8 mouse cellular contexts compared by ENCODE assay signal in genomic region chr13:21917992-21918391, GRCm38 (mm10). TPM values are rescaled to one million over a fixed set of nuclear protein-coding genes. Genes with fewer than 3 reads are reported as not detected.
DNase-seq lines count a peak whose midpoint lies in the region; ATAC-seq and TF ChIP-seq lines count a peak whose summit lies in the region.

No protein-coding gene starts in this region.

- H3K4me3 ChIP-seq in kidney, adult 2 months (ENCODE audit: insufficient read depth, low read depth, low read length): no peak overlapping the region
- peak overlapping the region; percentile 39 for H3K4me3 ChIP-seq in hindbrain, embryonic 12.5 days
- peak overlapping the region; percentile 35 for H3K4me3 ChIP-seq in midbrain, embryonic 11.5 days (ENCODE audit: low read depth, low read length)

- H3K27ac ChIP-seq in kidney, adult 2 months (ENCODE audit: insufficient read depth, low read depth, low read length): no peak overlapping the region
- H3K27ac ChIP-seq in hindbrain, embryonic 12.5 days: no peak overlapping the region
- H3K27ac ChIP-seq in midbrain, embryonic 11.5 days (ENCODE audit: low read depth, low read length): no peak overlapping the region

- ATAC-seq in hindbrain, embryonic 12.5 days (ENCODE audit: low FRiP score): no peak
- ATAC-seq in midbrain, embryonic 11.5 days (ENCODE audit: low FRiP score): no peak

- DNase-seq in kidney, adult 2 months: peak; percentile 2
- no peak for DNase-seq in kidney, adult 8-10 months
- peak; percentile 19 for DNase-seq in R1 (ENCODE audit: low read depth, low spot score)
- DNase-seq in midbrain, embryonic 11.5 days (ENCODE audit: low spot score, missing footprints): peak; percentile 94
- no peak for DNase-seq in ovary, postnatal 36 days (ENCODE audit: low spot score)
- no peak for DNase-seq in gastrocnemius, postnatal 14 days
- no peak for DNase-seq in ovary, adult 18-20 months (ENCODE audit: low spot score)

- no peaks in the 10 kb centered on the region for H3K4me1 ChIP-seq in kidney, adult 2 months (ENCODE audit: control insufficient read depth, insufficient read depth, low read length)
- peaks cover 14% of the 10 kb centered on the region for H3K4me1 ChIP-seq in hindbrain, embryonic 12.5 days
- H3K4me1 ChIP-seq in midbrain, embryonic 11.5 days (ENCODE audit: control insufficient read depth, insufficient read depth, low read length): peaks cover 2% of the 10 kb centered on the region; the same call in 1 of the 2 replicates

- peaks cover 4% of the 10 kb centered on the region for H3K27me3 ChIP-seq in kidney, adult 2 months (replicated peaks; ENCODE audit: control insufficient read depth, insufficient read depth, low read length)
- H3K27me3 ChIP-seq in hindbrain, embryonic 12.5 days: peaks cover 53% of the 10 kb centered on the region
- H3K27me3 ChIP-seq in midbrain, embryonic 11.5 days (ENCODE audit: control insufficient read depth, insufficient read depth, low read length): peaks cover 9% of the 10 kb centered on the region; the same call in 1 of the 2 replicates

- WGBS in kidney, adult 2 months: 11% methylated on average over 16 of the region's 16 CpGs
- under 1% methylated on average over 16 of the region's 16 CpGs for WGBS in hindbrain, embryonic 12.5 days
- WGBS in midbrain, embryonic 11.5 days: under 1% methylated on average over 16 of the region's 16 CpGs

- H3K4me2 ChIP-seq in hindbrain, embryonic 12.5 days (replicated peaks): peak overlapping the region; percentile 56
- peak overlapping the region; percentile 58 for H3K4me2 ChIP-seq in midbrain, embryonic 11.5 days

- TF ChIP-seq POLR2A in kidney, adult 2 months (IDR thresholded peaks at IDR 0.05; ENCODE audit: low read depth, low read length): no peak

- no peaks in the 10 kb centered on the region for H3K36me3 ChIP-seq in kidney, adult 2 months (ENCODE audit: control insufficient read depth, insufficient read depth, low read length)
- no peaks in the 10 kb centered on the region for H3K36me3 ChIP-seq in hindbrain, embryonic 12.5 days
- H3K36me3 ChIP-seq in midbrain, embryonic 11.5 days (ENCODE audit: control insufficient read depth, insufficient read depth, low read length): no peaks in the 10 kb centered on the region

- H3K9me3 ChIP-seq in hindbrain, embryonic 12.5 days (replicated peaks): no peaks in the 10 kb centered on the region
- H3K9me3 ChIP-seq in midbrain, embryonic 11.5 days (ENCODE audit: control insufficient read depth, low read length): no peaks in the 10 kb centered on the region

- no peak for TF ChIP-seq CTCF in kidney, adult 2 months (conservative IDR thresholded peaks at IDR 0.05; ENCODE audit: insufficient read depth, insufficient read length, low read depth, low read length)

- intact Hi-C loops in gastrocnemius, postnatal 14 days (cut with DNase I; ENCODE audit: low total_unique reads): no loop called here

- H3K9ac ChIP-seq in hindbrain, embryonic 12.5 days: no peak overlapping the region
- peak overlapping the region; percentile 36; the same call in 1 of the 2 replicates for H3K9ac ChIP-seq in midbrain, embryonic 11.5 days (ENCODE audit: low read length)

RNA-seq across cellular contexts. Expression of gene Zfp184, which starts 26.9 kb away (rescaled TPM):
- polyA plus RNA-seq in kidney, adult 2 months (2012; rRNA removed): 0.39 and 0.44 TPM in 2 replicates
- polyA plus RNA-seq in hindbrain, embryonic 12.5 days (2016; fragmentation: Nextera tagmentation; extraction: Ambion mirVana): 19.1 and 20.5 TPM in 2 replicates
- 26.7 and 27.9 TPM in 2 replicates for polyA plus RNA-seq in midbrain, embryonic 11.5 days (2014; fragmentation: Nextera tagmentation; extraction: Ambion mirVana)
- under 1 TPM; 0.33 to 0.38 TPM for total RNA-seq in gastrocnemius, postnatal 14 days (2021)

Comparison
In these comparisons a context has a peak if more than half of its experiments do, and no peak if none do; other contexts are left out.
1. DNase-seq: peak in kidney, adult 2 months (single experiment), R1 (single experiment) and midbrain, embryonic 11.5 days (single experiment); none in kidney, adult 8-10 months (0 of 2), ovary, postnatal 36 days (single experiment), gastrocnemius, postnatal 14 days (single experiment) and ovary, adult 18-20 months (single experiment).
2. RNA of gene Zfp184, which starts 26.9 kb away (polyA plus RNA-seq): 26.7 to 27.9 TPM in midbrain, embryonic 11.5 days and 19.1 to 20.5 TPM in hindbrain, embryonic 12.5 days; 0.39 to 0.44 TPM in kidney, adult 2 months; every median in the first group is over 10 times any median in the second.